Mouse (Mus musculus): ENCODE data around the gene Fer1l5.

Gene Fer1l5

DNA sequence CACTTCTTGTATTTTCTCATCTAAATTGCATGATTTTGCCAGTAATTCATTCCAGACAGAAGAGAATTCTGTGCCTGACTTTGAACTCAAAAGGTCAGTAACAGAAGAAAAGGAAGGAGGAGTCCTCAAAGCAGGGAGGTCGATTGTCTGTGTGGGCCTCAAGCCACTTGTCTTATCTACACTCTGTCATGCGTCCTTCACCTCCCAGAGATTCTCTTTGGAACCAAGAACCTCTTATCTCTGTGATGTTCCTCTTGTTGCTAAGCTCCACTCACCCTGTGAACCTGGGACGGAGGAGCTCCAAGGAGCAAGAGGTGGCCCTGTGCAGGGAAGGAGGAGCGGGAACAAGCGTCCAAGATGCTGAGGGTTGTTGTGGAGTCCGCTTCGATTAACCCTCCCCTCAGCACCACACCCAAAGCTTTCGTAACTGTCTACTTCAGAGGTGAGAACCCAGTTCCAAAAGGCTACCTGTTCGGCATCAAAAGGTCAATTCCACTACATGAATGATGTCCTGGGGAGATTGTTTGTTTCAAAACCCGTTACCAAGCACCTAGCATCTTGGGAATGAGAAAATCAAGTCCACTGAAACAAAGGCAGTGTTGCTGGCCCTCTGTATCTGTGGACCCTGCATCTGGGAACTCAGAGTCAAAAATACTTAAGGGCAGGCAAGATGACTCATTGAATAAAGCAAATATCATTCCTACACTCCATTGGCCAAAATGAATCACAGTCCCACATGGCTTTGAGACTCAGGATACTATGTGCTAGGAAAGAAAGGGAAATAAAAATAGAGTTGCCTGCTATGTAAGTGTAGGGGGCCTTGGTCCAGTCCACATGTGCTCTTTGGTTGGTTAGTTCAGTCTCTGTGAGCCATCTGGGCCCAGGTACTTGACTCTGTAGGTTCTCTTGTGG lies at the start of gene Fer1l5:
Gene Fer1l5, plus strand, starts transcription at position 358 of the 912 bp plus-strand sequence.
- DNase-seq (ENCODE audit: low spot score in 2 of 2) = no peak

DNA sequence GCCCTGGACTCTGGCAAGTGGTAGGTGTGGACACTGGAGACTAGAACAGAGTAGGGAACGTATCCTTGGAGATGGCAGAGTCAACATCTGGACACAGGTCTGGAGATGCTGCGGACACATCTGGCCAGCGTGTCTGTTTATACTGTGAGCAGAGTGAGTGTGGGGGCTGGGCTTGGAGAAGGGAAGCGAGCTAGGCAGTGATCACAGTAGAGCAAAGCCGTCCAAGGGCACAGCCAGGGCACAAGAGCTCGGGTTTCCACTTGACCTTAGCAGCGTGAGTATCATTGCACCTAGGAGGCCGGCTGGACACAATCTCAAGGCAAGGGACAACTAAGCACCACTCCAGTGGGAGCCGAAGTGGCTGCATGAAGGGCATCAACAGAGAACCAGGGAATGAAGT lies 49.0 kb upstream of the Fer1l5 start:
- DNase-seq (ENCODE audit: low spot score in 2 of 2) = no peak

DNA sequence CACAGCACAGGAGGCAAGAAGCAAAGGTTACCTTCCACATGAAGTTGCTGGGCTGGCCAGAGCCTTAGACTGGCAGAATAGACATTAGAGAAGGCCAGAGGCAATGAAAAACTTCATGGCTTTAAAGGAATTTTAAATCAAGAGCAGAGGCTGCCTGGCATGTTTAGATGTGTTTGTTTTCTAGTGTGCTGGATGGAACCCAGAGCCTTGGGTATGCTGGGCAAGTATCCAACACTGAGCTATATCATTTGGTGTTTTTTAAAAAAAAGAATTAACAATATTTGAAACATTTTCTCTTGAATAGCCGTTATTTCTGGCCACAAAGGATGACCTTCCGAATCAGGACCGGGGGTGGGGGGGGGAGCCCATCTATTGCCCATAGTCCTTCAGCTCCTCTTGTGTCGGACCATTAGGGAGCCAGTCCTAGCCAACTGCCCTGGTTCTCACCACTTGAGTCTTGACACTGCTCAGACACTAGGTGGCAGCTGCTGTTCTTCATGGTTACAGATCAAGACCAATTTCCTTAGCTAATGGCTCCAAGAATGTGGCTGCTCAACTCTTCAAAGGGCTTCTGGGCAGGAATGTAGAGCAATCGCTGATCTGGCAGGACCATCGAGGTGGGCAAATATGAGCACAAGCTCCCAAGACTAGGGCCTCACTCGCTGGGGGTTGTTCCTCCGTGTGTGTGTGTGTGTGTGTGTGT lies 48.2 kb upstream of the Fer1l5 start:
- peak in 1 of 2 experiments; percentile 41 for DNase-seq (ENCODE audit: low spot score in 2 of 2)

DNA sequence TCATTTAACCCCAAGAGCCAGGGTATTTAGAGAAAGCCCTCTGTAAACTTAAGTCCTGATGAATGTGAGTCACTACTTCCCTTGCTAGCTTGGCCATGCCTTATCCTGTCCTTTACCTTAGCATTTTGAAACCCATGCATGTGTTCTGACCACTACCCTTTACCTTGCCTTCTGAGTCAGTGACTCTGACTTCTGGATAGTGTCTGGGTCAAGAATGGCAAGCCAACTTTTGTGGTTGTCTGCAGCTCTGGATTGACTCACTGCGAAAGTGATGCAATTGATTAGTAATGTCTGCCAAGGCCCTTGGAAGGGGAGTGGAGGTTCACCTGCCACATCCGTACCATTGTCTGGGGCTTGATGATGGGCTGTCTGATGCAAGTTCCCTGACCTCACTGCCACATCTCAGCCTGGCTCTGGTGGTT lies 46.2 kb upstream of the Fer1l5 start:
- no peak for DNase-seq (ENCODE audit: low spot score in 2 of 2)

DNA sequence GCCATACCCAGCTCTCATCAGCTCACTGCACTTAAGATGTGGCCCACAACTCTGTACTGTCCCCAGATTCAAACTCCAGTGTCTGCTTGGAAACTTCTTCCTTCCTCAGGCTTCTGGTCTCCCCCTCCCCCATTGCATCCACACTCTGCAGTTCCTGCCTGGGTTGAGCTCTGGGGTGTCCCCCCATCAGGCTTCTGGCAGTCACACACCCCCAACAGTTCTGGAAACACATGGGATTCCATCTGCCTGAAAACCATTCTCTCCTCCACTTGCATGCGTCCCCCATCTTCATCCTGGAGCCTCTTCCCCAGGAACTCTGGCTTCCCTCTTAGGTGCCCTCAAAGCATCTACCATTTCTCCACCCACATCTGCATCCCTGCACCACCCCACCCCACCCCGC lies 45.3 kb upstream of the Fer1l5 start:
- no peak for DNase-seq (ENCODE audit: low spot score in 2 of 2)

DNA sequence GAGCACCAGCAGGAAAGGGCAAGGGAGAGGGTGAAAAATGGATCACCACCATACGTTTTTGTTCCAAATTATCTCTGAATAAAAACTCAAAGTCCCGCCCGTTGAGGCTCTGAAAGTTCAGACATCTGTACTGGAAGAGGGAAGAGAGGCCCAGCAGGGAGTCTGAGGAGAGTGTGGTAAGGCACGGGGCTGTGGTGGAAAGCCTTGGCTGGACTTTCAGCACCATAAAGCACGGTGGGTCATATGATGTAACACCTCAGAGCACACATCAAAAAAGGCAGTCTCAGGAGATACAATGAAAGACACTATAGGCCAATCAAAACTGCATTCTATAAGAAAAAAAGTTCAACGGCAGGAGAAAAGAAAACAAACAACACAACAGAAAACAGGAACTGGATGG lies 40.3 kb upstream of the Fer1l5 start:
- no peak for DNase-seq (ENCODE audit: low spot score in 2 of 2)

DNA sequence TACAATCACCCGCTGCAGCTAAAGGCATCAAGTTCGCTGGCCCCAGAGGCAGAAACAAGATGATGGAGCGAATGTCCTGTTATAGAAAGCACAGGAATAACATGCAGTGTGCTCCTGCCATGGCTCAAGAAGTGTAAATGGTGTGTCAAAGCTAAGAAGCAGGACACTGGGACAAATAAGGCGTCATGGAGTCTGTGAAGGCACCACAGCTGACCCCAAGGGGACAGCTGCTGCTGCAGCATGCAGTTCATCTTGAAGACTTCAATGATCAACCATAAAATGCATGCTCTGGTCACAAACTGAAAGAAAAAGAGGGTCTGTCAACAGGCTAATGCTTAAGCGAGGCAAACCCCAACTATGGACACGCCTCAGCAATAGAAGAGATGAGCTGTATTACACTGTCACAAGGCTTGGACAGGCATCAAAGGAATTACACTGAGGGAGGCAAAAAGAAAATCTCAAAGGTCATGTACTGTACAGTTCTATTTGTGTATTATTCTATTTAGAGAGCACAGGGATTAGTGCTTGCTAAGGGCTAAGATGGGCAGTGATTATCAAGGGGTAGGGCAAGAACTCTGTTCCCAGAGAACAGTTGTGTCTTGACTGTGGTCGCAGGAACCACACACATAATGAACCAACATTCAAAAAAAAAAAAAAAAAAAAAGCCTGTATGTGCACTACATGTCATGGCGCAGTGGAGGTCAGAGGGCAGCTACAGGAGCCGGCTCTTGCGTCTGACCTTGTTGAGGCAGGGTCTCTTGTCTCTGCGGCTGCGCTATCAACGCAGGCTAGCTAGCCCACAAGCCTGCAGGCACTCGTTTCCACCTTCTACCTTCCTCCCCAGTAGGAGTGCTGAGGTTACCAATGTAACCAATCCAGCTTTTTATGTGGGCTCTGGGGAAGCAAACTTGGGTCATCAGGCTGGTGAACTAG lies 38.9 kb upstream of the Fer1l5 start:
- DNase-seq (ENCODE audit: low spot score in 2 of 2) = no peak

DNA sequence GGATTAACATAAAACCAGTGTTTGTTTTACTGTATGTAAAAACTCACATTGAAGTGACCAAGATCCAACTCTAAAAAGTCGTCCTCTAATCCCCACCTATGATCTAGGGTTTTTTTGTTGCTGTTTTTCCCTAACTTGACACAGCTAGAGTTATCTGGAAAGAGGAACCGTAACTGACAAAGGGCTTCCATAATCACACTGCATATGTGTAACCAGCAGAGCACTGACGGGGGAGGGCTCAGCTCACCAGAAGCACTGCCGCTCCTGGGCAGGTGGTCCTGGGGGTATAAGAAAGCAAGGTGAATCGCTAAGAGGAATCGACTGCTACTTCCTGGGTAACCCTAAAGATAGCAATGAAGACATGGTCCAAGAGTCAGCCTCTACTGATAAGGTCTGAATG lies 29.5 kb upstream of the Fer1l5 start:
- no peak for DNase-seq (ENCODE audit: low spot score in 2 of 2)

DNA sequence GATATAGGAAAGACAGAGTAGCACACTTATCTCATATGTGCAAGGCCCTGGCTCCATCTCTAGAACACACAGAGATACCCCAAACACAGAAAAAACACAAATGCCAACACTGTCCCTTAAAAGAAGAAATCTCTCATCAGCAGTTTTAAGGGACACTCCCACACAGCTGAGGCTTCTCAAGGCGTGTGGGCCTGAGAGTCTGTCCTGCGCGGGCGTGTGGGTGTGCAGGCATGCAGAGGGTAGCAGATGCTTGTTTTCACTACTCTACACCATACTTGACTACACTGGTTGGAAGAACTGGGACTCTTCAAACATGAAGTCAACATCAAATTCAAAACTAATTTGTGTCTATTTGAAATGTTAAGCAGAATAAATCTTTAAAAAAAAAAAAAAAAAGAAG lies 19.7 kb upstream of the Fer1l5 start:
- no peak for DNase-seq (ENCODE audit: low spot score in 2 of 2)

DNA sequence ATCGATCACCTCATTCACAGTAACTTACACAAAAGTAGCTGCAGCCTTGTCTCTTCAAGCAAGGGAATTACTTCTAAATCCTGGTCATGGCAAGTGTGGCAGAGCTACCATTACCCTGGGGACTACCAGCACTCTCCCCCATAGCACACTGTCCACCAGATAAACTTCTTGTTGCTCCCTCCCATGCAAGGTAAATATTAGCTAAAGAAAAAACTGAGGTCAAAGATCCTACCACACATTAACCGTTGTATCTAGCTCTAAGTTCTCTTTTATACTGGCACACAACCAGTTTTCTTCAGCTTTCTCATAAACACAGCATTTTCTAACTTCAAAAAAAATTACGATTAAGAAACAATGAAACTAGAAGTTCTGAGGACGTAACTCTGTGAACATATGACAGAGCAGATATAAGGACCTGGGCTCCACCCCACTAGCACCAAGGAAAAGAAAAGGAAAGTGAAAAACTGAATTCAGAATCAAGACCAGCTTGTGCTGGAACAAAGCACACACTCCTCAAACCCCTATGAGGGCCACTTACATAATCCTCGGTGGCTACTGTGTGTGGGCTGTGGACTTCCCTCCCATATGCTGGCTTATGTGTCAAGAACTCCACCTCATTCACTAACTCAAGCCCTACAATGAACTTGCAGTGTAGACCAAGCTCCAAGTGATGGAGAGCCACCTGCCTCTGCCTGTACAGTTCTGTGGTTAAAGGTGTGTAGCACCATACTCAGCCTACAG lies 15.0 kb upstream of the Fer1l5 start:
- DNase-seq (ENCODE audit: low spot score in 2 of 2) = no peak

DNA sequence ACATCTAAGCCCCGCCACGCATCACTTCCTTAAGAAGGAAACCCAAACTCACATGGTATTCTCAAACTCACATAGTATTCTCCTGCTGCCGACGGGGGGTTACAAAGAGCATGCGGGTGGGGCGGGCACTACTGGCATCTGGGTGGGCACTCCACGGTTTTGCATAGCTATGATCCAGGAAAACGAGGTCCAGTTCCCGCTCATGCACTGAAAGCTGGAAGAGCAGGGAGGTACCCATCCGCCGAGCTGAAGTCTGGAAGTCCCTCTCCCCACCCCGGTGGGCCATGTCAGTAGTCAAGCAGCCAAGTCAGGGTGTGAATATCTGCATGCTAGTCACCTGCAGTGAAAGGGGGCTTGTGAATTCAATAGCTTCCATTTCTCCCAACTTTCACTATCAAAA lies 4.4 kb upstream of the Fer1l5 start:
- DNase-seq (ENCODE audit: low spot score in 2 of 2) = no peak

DNA sequence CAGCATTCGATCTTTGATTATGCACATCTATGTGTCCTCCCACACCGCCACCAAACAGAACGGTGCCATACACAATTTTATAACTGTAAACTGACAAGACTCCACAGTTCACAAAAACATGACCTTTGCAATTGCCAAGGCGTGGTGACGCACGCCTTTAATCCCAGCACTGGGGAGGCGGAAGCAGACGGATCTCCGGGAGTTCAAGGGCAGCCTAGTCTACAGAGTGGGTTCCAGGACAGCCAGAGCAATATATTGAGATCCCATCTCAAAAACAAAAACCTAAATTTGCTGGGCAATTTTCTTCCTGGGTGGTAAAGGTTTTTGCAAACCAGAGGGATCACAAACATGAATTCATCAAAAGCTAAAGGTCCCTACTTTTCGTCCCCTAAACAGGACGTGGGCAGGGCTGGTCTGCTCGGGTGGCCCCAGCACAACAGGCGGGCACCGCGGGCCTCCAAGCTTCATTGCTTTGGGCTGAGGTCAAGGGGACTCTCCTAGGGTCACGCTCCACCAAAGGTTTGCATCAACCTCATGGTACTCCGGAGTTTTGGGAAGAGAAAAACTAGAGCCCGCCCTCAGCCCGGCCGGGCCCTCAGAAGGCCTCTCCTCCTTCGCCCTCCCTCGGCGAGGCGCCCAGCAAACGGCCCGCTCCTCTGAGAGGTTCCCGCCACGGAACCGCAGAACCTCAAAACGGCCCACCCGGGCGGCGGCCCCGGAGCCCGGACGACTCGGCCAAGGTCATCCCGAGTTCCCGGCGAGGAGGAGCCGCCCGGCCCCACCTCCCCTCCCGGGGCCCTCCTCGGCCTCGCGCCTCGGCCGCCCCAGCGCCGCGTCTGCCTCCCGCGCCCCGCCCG lies 3.8 kb upstream of the Fer1l5 start:
- DNase-seq (ENCODE audit: low spot score in 2 of 2) = peak in 1 of 2 experiments; percentile 63

DNA sequence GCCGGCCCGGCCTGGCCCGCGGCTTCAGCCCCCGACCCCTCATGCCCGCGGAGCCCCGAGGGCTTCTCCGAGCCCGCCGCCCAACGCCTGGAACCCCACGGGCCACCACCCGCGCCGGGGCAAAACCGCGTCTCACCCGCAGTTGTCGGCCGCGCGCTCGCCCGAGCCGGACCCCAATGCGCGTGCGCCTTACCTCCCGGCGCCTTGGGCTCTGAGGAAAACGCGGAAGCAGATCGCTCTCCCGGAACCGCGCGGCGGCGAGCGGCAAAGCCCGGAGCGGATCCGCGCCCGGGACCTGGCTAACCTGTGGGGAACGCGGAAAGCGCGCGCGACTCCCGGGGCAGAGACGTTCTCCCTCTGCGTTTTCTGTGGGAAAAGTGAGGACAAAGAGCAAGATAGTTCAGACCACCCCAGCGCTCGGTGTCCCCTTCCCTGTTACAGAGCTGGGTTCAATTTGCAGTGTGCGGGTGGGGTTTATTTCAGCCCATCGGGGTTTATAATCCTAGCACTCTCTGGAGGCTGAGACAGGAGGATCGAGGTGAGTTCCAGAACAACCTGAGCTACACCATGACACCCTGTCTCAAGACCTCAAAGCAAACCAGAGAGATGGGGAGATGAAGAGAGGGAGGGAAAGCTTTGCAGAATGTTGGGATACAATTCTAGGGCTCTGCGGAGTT lies 3.0 kb upstream of the Fer1l5 start, which contains the start of gene Kansl3:
Gene Kansl3, minus strand, starts transcription at position 213 of the 677 bp plus-strand sequence.
- DNase-seq (ENCODE audit: low spot score in 2 of 2) = peak; percentile 84 to 92

DNA sequence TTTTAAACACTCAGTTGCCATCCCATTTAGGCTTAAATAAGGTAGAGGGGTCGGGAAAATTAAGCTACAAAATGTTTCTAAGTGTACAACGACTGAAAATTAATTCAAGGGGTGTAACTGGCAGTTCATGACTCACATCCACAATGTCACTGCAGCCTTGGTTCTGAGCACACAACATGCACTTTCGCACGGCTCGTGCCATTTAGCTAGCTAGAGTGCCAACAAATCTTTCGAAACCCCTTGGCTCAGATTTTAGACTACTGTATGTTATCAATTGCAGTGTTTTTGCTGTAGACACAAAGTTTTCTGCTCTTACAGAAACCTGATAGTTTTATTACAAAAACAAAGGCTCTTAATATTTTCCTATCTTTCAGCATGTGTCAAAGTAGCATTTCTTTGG lies 1.2 kb upstream of the Fer1l5 start:
- no peak for DNase-seq (ENCODE audit: low spot score in 2 of 2)

DNA sequence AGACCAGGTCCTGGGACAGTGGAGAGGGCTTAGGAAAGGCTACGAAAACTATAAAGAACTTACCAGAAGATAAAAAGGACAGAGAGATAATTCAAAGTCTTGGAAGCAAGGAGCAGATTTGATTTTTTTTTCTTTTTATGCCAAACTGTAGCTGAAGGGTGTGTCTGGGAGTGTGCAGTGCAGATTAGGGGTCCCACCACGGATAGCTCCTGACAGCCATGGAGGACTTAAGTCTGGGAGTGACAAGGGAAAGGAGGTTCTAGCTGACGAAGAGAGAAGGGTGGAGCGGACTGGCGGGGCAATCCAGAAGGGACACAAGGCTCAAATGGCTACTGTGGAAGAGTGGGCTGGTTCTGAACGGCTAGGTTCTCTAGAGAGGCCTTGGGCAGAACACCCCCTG lies 6.8 kb downstream of the Fer1l5 start:
- DNase-seq (ENCODE audit: low spot score in 2 of 2) = no peak

DNA sequence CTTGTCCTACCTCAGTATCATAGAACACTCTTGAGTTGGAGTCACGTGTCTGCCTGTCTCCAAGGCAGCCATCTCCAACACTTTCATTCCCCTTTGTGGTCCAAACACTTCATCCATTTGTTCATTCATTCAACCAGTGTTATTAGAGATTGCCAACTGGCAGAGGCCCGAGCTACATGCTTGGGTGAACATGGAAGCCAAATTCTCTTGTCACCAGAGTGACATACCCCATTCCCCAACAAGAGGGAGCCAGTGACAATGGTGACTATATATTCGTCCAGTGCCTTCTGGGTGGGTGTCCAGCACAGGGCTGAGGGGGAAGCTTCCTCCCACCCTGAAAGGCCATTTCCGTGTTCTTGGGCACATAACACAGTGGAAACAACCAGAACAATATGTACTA lies 7.5 kb downstream of the Fer1l5 start:
- no peak for DNase-seq (ENCODE audit: low spot score in 2 of 2)

DNA sequence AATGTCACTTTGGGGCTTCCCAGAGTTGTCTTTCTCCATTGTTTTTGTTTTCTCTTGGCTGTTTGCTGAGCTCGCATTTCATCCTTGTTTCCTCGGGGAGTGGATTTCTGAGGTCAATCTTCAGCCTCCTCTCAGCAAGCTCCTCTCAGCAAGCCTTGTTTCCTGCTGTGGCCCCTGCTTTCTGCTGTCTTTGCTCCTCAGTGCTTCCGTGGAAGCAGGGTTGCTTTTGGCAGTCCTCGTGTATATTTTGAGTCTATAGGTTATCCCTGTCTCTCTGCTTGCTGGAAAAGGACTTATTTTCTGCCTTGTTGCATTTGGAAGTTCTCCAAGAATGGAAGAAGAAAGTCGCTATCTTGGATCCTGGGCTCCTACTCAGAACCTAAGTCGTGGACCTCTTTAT lies 24.9 kb downstream of the Fer1l5 start:
- no peak for DNase-seq (ENCODE audit: low spot score in 2 of 2)

DNA sequence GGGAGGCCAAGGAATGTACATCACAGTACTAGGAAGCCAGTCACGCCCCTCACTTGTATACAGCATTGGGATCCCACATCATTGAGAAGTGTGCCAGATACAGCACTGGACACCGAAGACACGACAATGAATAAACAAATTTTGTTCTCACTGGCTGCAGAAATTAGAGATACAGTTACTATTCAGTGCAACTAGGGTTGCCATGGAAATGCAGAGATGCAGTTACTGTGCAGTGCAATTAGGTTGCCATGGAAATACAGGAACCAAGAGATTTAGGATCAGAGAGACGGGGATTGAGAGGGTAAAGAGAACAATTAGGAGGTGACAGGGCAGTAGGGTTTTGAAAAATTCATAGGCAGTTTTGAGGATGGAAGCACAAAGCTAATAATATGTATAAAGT lies 29.4 kb downstream of the Fer1l5 start:
- DNase-seq (ENCODE audit: low spot score in 2 of 2) = no peak

DNA sequence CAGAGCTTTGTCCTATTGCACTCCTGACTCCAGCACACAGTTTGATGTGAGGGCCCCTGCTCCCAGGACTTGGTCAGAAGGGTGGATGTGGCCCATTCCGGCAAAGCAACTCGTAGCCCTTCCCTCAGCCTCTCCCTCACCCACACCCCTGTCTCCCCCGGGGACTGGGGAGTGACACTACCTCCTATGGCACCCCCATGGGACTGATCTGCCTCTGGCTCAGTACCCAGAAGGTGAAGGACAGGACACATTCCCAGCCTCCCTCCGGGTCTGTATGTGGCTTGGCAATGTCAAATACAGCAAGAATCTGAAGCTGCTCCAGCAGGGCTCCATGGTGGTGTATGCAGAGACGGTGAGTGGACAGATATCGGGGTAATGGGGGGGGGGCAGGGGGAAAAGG lies 32.4 kb downstream of the Fer1l5 start:
- DNase-seq (ENCODE audit: low spot score in 2 of 2) = no peak

DNA sequence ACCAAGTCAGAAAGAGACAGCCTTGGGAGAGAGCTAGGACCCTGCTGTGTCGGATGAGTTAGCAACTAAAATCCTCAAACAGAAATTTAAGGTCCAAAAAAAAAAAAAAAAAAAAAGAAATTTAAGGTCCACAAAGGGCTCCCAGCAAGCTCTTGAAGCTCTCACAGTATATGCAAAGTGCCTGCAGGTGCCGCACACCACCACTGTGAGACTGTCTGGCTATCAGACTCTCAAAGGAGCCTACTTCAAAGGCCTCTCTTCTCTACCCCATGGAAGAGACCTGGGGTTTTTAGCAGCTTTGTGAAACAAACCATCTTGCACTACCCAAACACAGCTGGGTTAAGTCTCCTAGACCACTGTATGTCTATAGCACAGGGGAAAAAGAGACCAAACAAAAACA lies 57.4 kb downstream of the Fer1l5 start:
- DNase-seq (ENCODE audit: low spot score in 2 of 2) = no peak
